Mouse (Mus musculus): ENCODE data around the gene C1rb. TPM values are rescaled to one million over a fixed set of nuclear protein-coding genes. Genes with fewer than 3 reads are reported as not detected.
"Not testable (repeated sequence)": the region's sequence is repeated elsewhere in the genome, so short reads cannot be mapped to it uniquely, and the experiment has no call there.

Gene C1rb
- polyA plus RNA-seq, 1 experiment from 2014 or later = not detected

- no peak for ATAC-seq (ENCODE audit: insufficient read depth, low FRiP score)
- 75% methylated on average over 3 of the region's 3 CpGs for WGBS
- H3K9ac ChIP-seq (ENCODE audit: low read length) = no peak overlapping the region
Observed at GRCm38 (mm10) chr6:124585761-124586160, 15.7 kb downstream of the C1rb start.

GRCm38 (mm10) chr6:124586266-124586665 lies 16.2 kb downstream of the C1rb start:
- Histone ChIP-seq H3K36me3 (ENCODE audit: control insufficient read depth, insufficient read depth, low read length) (no peaks in the 10 kb centered on the region), H3K4me2 (ENCODE audit: low read depth, low read length) (no peak overlapping the region), H3K27ac (ENCODE audit: low read length) (no peak overlapping the region), H3K9ac (ENCODE audit: low read length) (no peak overlapping the region), H3K4me3 (replicated peaks; ENCODE audit: low read length) (no peak overlapping the region), H3K9me3 (replicated peaks; ENCODE audit: control insufficient read depth, low read length) (no peaks in the 10 kb centered on the region), H3K4me1 (ENCODE audit: control insufficient read depth, insufficient read depth, low read length) (no peaks in the 10 kb centered on the region), H3K27me3 (ENCODE audit: control insufficient read depth, insufficient read depth, low read length) (no peaks in the 10 kb centered on the region)
- ATAC-seq (ENCODE audit: insufficient read depth, low FRiP score) = no peak
- WGBS = 67% methylated on average over 4 of the region's 4 CpGs

More at GRCm38 (mm10) chr6:124585761-124586160, 15.7 kb downstream of the C1rb start:
- H3K4me2 ChIP-seq (ENCODE audit: low read depth, low read length) = no peak overlapping the region
- H3K9me3 ChIP-seq (replicated peaks; ENCODE audit: control insufficient read depth, low read length) = no peaks in the 10 kb centered on the region
- no peaks in the 10 kb centered on the region for H3K27me3 ChIP-seq (ENCODE audit: control insufficient read depth, insufficient read depth, low read length)
- no peaks in the 10 kb centered on the region for H3K4me1 ChIP-seq (ENCODE audit: control insufficient read depth, insufficient read depth, low read length)
- no peak overlapping the region for H3K4me3 ChIP-seq (replicated peaks; ENCODE audit: low read length)
- H3K36me3 ChIP-seq (ENCODE audit: control insufficient read depth, insufficient read depth, low read length) = no peaks in the 10 kb centered on the region
- no peak overlapping the region for H3K27ac ChIP-seq (ENCODE audit: low read length)

DNA sequence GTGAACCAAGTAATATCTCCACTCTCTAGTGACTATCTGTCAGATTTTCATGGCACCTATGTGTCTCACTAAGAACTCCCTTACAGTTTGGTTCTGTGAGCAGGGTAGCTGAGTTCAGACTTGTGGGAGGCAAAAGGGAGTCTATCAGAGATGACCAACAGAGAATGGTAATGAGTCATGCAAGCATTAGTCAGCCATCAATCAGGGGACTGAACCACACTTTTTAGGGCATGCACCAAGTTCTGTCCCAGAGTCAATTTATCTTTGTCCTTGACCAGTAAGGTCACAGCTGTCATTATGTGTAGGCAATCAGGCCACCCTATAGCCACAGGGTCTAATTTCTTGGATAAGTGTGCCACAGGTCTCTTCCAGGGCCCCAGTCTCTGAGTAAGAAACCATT lies 18.7 kb downstream of the C1rb start:
- H3K9me3 ChIP-seq (replicated peaks; ENCODE audit: control insufficient read depth, low read length) = no peaks in the 10 kb centered on the region
- no peak for ATAC-seq (ENCODE audit: insufficient read depth, low FRiP score)
- H3K27ac ChIP-seq (ENCODE audit: low read length) = no peak overlapping the region
- no peaks in the 10 kb centered on the region for H3K4me1 ChIP-seq (ENCODE audit: control insufficient read depth, insufficient read depth, low read length)
- H3K4me2 ChIP-seq (ENCODE audit: low read depth, low read length) = no peak overlapping the region
- H3K27me3 ChIP-seq (ENCODE audit: control insufficient read depth, insufficient read depth, low read length) = no peaks in the 10 kb centered on the region
- H3K9ac ChIP-seq (ENCODE audit: low read length) = no peak overlapping the region
- no peak overlapping the region for H3K4me3 ChIP-seq (replicated peaks; ENCODE audit: low read length)
- H3K36me3 ChIP-seq (ENCODE audit: control insufficient read depth, insufficient read depth, low read length) = no peaks in the 10 kb centered on the region

DNA sequence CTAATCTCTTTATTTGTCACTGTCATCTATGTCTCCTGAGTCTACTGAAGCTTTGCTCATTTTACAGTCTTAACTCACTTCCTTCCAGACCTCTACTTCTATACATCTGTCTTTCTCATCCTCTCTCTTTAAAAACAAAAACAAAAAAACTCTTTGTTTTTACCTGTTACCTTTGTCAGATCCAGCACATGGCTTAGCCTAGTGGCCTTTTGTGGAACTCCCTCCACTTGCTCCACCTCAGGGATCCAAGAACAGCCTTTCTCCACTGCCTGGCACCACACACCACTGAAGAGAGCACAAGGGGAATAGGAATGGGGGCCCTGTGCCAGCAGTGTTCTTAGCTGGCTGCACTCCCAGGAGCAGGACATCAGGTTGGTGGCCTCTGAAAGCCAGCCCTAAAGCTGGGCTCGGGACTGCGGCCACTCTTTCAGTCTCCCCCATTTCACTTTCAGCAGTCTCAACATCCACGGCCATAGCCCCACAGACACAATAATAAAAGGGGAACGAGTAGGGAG lies 22.1 kb downstream of the C1rb start:
- 69% methylated on average over 4 of the region's 4 CpGs for WGBS
- Histone ChIP-seq H3K4me1 (ENCODE audit: control insufficient read depth, insufficient read depth, low read length) (no peaks in the 10 kb centered on the region), H3K4me3 (replicated peaks; ENCODE audit: low read length) (no peak overlapping the region), H3K9ac (ENCODE audit: low read length) (no peak overlapping the region), H3K27ac (ENCODE audit: low read length) (no peak overlapping the region), H3K27me3 (ENCODE audit: control insufficient read depth, insufficient read depth, low read length) (no peaks in the 10 kb centered on the region), H3K9me3 (replicated peaks; ENCODE audit: control insufficient read depth, low read length) (no peaks in the 10 kb centered on the region), H3K4me2 (ENCODE audit: low read depth, low read length) (no peak overlapping the region), H3K36me3 (ENCODE audit: control insufficient read depth, insufficient read depth, low read length) (no peaks in the 10 kb centered on the region)
- no peak for ATAC-seq (ENCODE audit: insufficient read depth, low FRiP score)

DNA sequence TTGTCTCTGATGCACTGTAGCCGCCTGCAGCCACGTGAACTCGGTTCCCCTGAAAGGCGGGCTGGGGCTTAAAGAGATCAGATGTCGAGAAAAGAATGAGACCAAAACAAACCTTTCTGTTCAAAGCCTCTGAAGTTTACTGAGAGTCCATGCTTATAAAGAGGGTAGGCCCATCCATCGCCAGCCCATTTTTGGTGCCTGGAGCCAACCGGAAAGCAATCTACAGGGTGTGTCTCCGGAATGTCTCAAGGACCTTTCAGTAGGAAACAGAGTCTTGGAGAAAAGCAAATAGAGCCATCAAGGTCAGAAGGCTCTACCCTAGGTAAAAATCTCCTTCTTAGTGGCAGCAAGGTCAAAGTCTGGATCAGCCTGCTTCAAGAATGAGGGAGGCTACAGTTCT lies 23.0 kb downstream of the C1rb start:
- WGBS = 72% methylated on average over 8 of the region's 8 CpGs
- no peaks in the 10 kb centered on the region for H3K27me3 ChIP-seq (ENCODE audit: control insufficient read depth, insufficient read depth, low read length)
- ATAC-seq (ENCODE audit: insufficient read depth, low FRiP score) = no peak
- no peak overlapping the region for H3K4me3 ChIP-seq (replicated peaks; ENCODE audit: low read length)
- H3K9me3 ChIP-seq (replicated peaks; ENCODE audit: control insufficient read depth, low read length) = no peaks in the 10 kb centered on the region
- H3K9ac ChIP-seq (ENCODE audit: low read length) = no peak overlapping the region
- no peak overlapping the region for H3K27ac ChIP-seq (ENCODE audit: low read length)
- H3K4me2 ChIP-seq (ENCODE audit: low read depth, low read length) = no peak overlapping the region
- no peaks in the 10 kb centered on the region for H3K36me3 ChIP-seq (ENCODE audit: control insufficient read depth, insufficient read depth, low read length)
- H3K4me1 ChIP-seq (ENCODE audit: control insufficient read depth, insufficient read depth, low read length) = no peaks in the 10 kb centered on the region

DNA sequence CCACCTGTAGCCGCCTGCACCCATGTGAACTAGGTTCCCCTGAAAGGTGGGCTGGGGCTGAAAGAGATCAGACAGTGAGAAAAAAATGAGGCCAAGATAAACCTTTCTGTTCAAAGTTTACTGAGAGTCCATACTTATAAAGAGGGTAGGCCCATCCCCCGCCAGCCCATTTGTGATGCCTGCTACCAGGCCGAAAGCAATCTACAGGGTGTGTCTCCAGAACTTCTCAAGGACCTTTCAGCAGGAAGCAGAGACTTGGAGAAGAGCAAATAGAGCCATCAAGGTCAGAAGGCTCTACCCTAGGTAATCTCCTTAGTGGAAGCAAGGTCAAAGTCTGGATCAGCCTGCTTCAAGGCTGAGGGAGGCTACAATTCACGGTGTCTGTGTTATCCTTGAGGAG lies 31.9 kb downstream of the C1rb start:
- no peak overlapping the region for H3K9ac ChIP-seq (ENCODE audit: low read length)
- H3K36me3 ChIP-seq (ENCODE audit: control insufficient read depth, insufficient read depth, low read length) = no peaks in the 10 kb centered on the region
- no peak for ATAC-seq (ENCODE audit: insufficient read depth, low FRiP score)
- H3K27ac ChIP-seq (ENCODE audit: low read length) = no peak overlapping the region
- no peak overlapping the region for H3K4me3 ChIP-seq (replicated peaks; ENCODE audit: low read length)
- H3K9me3 ChIP-seq (replicated peaks; ENCODE audit: control insufficient read depth, low read length) = no peaks in the 10 kb centered on the region; the same call in 1 of the 2 replicates
- no peaks in the 10 kb centered on the region for H3K27me3 ChIP-seq (ENCODE audit: control insufficient read depth, insufficient read depth, low read length)
- WGBS = 79% methylated on average over 4 of the region's 4 CpGs
- H3K4me1 ChIP-seq (ENCODE audit: control insufficient read depth, insufficient read depth, low read length) = no peaks in the 10 kb centered on the region
- no peak overlapping the region for H3K4me2 ChIP-seq (ENCODE audit: low read depth, low read length)

GRCm38 (mm10) chr6:124625612-124626011 lies 55.5 kb downstream of the C1rb start:
- 85% methylated on average over 13 of the region's 13 CpGs for WGBS
- no peak for ATAC-seq (ENCODE audit: insufficient read depth, low FRiP score)
- H3K9me3 ChIP-seq (replicated peaks; ENCODE audit: control insufficient read depth, low read length) = no peaks in the 10 kb centered on the region

GRCm38 (mm10) chr6:124626184-124626583 lies 56.1 kb downstream of the C1rb start:
- H3K9me3 ChIP-seq (replicated peaks; ENCODE audit: control insufficient read depth, low read length); ATAC-seq (ENCODE audit: insufficient read depth, low FRiP score); H3K4me2 ChIP-seq (ENCODE audit: low read depth, low read length); H3K4me1 ChIP-seq (ENCODE audit: control insufficient read depth, insufficient read depth, low read length); H3K9ac ChIP-seq (ENCODE audit: low read length); H3K36me3 ChIP-seq (ENCODE audit: control insufficient read depth, insufficient read depth, low read length); H3K4me3 ChIP-seq (replicated peaks; ENCODE audit: low read length); H3K27me3 ChIP-seq (ENCODE audit: control insufficient read depth, insufficient read depth, low read length); H3K27ac ChIP-seq (ENCODE audit: low read length): not testable (repeated sequence)
- WGBS = 58% methylated on average over 1 of the region's 1 CpGs

More at GRCm38 (mm10) chr6:124625612-124626011, 55.5 kb downstream of the C1rb start:
- H3K36me3 ChIP-seq (ENCODE audit: control insufficient read depth, insufficient read depth, low read length) = no peaks in the 10 kb centered on the region
- H3K4me2 ChIP-seq (ENCODE audit: low read depth, low read length) = no peak overlapping the region
- H3K9ac ChIP-seq (ENCODE audit: low read length) = no peak overlapping the region
- no peak overlapping the region for H3K4me3 ChIP-seq (replicated peaks; ENCODE audit: low read length)
- H3K27ac ChIP-seq (ENCODE audit: low read length) = no peak overlapping the region
- H3K27me3 ChIP-seq (ENCODE audit: control insufficient read depth, insufficient read depth, low read length) = no peaks in the 10 kb centered on the region
- no peaks in the 10 kb centered on the region for H3K4me1 ChIP-seq (ENCODE audit: control insufficient read depth, insufficient read depth, low read length)

GRCm38 (mm10) chr6:124630763-124631162 lies 60.7 kb downstream of the C1rb start:
- Histone ChIP-seq H3K36me3 (ENCODE audit: control insufficient read depth, insufficient read depth, low read length) (no peaks in the 10 kb centered on the region), H3K27ac (ENCODE audit: low read length) (no peak overlapping the region), H3K9ac (ENCODE audit: low read length) (no peak overlapping the region), H3K9me3 (replicated peaks; ENCODE audit: control insufficient read depth, low read length) (no peaks in the 10 kb centered on the region), H3K4me2 (ENCODE audit: low read depth, low read length) (no peak overlapping the region), H3K4me3 (replicated peaks; ENCODE audit: low read length) (no peak overlapping the region), H3K27me3 (ENCODE audit: control insufficient read depth, insufficient read depth, low read length) (no peaks in the 10 kb centered on the region), H3K4me1 (ENCODE audit: control insufficient read depth, insufficient read depth, low read length) (no peaks in the 10 kb centered on the region)
- 85% methylated on average over 4 of the region's 4 CpGs for WGBS
- ATAC-seq (ENCODE audit: insufficient read depth, low FRiP score) = no peak
